Comparison of ENCODE assay signal across 13 mouse cellular contexts in the genomic region with DNA sequence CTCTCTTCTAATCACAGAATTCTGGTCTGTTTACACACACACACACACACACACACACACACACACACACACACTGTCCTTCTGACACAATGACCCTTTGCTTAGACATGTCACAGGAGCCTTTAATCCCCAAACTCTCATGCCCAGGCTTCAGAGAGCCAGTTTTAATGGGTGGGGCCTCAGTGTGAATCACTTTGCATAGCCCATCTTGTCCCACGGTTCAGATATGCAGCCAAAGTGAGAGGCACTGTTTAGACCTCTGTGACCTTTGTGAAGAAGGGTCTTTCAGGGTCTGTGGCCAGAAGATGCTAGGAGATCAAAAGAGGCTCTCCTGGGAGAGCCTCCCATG.
DNase-seq lines count a peak whose midpoint lies in the region; ATAC-seq and TF ChIP-seq lines count a peak whose summit lies in the region.
"Had no signal": no experiment of that assay in that cellular context is flagged by ENCODE, and none has a peak within 500 bp of the region (broad histone marks: within the 10 kb centered on the region; RNA-seq: fewer than 3 reads in every experiment).

No protein-coding gene starts in this region.

- TF ChIP-seq POLR2A in myocyte (IDR thresholded peaks at IDR 0.05; ENCODE audit: insufficient read length, low read depth) = no peak

- TF ChIP-seq CTCF in lung, embryonic 14.5 days (IDR thresholded peaks at IDR 0.05; ENCODE audit: low read depth) = no peak

- H3K27me3 ChIP-seq in heart, embryonic 14.5 days (ENCODE audit: control insufficient read depth, insufficient read depth, low read length) = no peaks in the 10 kb centered on the region
- H3K27me3 ChIP-seq in lung, embryonic 14.5 days (ENCODE audit: insufficient read depth, low read length) = no peaks in the 10 kb centered on the region
- no peaks in the 10 kb centered on the region for H3K27me3 ChIP-seq in embryonic facial prominence, embryonic 10.5 days (replicated peaks; ENCODE audit: low read depth, poor library complexity, severe bottlenecking)
- H3K27me3 ChIP-seq in myocyte (ENCODE audit: control insufficient read depth, insufficient read depth, insufficient read length) = no peaks in the 10 kb centered on the region

- 16% methylated on average over 1 of the region's 1 CpGs for WGBS in heart, embryonic 14.5 days
- WGBS in lung, embryonic 14.5 days = 4% methylated on average over 1 of the region's 1 CpGs
- WGBS in embryonic facial prominence, embryonic 10.5 days = 14% methylated on average over 1 of the region's 1 CpGs

- H3K4me2 ChIP-seq in heart, embryonic 14.5 days (ENCODE audit: low read length) = no peak overlapping the region
- H3K4me2 ChIP-seq in lung, embryonic 14.5 days = no peak overlapping the region
- peak overlapping the region; percentile 93 for H3K4me2 ChIP-seq in myocyte (ENCODE audit: low read depth)
- H3K4me2 ChIP-seq: liver, embryonic 12.5 days had no signal

- DNase-seq in heart, adult 9 months (ENCODE audit: low spot score in 2 of 2) = no peak
- DNase-seq in lung, embryonic 14.5 days = no peak
- no peak for DNase-seq in lung, postnatal 10 days
- DNase-seq in embryonic facial prominence, embryonic 10.5 days (ENCODE audit: low spot score) = no peak
- no peak for DNase-seq in layer of hippocampus, adult 11-12 months (ENCODE audit: low spot score)
- DNase-seq in spleen, postnatal 10 days (ENCODE audit: low spot score in 2 of 2) = no peak
- DNase-seq: gastrocnemius, postnatal 25 days; right cerebral cortex, postnatal 25 days had no signal

- peaks cover 54% of the 10 kb centered on the region for H3K79me2 ChIP-seq in myocyte (ENCODE audit: control insufficient read depth, insufficient read depth)

- H3K9ac ChIP-seq in heart, embryonic 14.5 days (ENCODE audit: low read length) = peak overlapping the region; percentile 45; the same call in 1 of the 2 replicates
- H3K9ac ChIP-seq in lung, embryonic 14.5 days = no peak overlapping the region
- H3K9ac ChIP-seq: liver, embryonic 12.5 days had no signal

- H3K27ac ChIP-seq in heart, embryonic 14.5 days (replicated peaks in 1 of 2; ENCODE audit: control insufficient read depth in 1 of 2, insufficient read depth in 1 of 2, low read depth in 2 of 2, low read length in 2 of 2) = peak overlapping the region in 1 of 2 experiments; percentile 82; a peak in 2 of 4 replicates
- H3K27ac ChIP-seq in lung, embryonic 14.5 days (ENCODE audit: low read depth) = peak overlapping the region; percentile 97; the same call in 1 of the 2 replicates
- H3K27ac ChIP-seq in embryonic facial prominence, embryonic 10.5 days (replicated peaks) = peak overlapping the region; percentile 95
- H3K27ac ChIP-seq: liver, embryonic 12.5 days had no signal

- peaks cover 18% of the 10 kb centered on the region for H3K36me3 ChIP-seq in heart, embryonic 14.5 days (ENCODE audit: control insufficient read depth, insufficient read depth, low read length)
- peaks cover 14% of the 10 kb centered on the region for H3K36me3 ChIP-seq in lung, embryonic 14.5 days (ENCODE audit: insufficient read depth)
- H3K36me3 ChIP-seq in embryonic facial prominence, embryonic 10.5 days (replicated peaks) = peaks cover 18% of the 10 kb centered on the region
- no peaks in the 10 kb centered on the region for H3K36me3 ChIP-seq in myocyte (ENCODE audit: control insufficient read depth, insufficient read depth)
- H3K36me3 ChIP-seq: liver, embryonic 12.5 days had no signal

- H3K4me1 ChIP-seq in heart, embryonic 14.5 days (ENCODE audit: control insufficient read depth in 2 of 2, insufficient read depth in 2 of 2, low read length in 2 of 2) = peaks cover 72 to 96% of the 10 kb centered on the region in 2 experiments
- peaks cover 55% of the 10 kb centered on the region for H3K4me1 ChIP-seq in lung, embryonic 14.5 days (ENCODE audit: insufficient read depth)
- H3K4me1 ChIP-seq in embryonic facial prominence, embryonic 10.5 days = peaks cover 100% of the 10 kb centered on the region

- H3ac ChIP-seq in myocyte (ENCODE audit: control insufficient read depth, insufficient read length) = no peak overlapping the region

- ATAC-seq in heart, embryonic 14.5 days (ENCODE audit: insufficient number of reproducible peaks, insufficient read depth, low FRiP score, low read depth) = no peak
- no peak for ATAC-seq in lung, embryonic 14.5 days (ENCODE audit: insufficient read depth)
- ATAC-seq: forebrain, embryonic 14.5 days; hindbrain, embryonic 16.5 days; liver, embryonic 12.5 days had no signal

- H3K4me3 ChIP-seq in heart, embryonic 14.5 days (ENCODE audit: control insufficient read depth in 1 of 2, insufficient read depth in 1 of 2, low read depth in 1 of 2, low read length in 2 of 2) = no peak overlapping the region
- no peak overlapping the region for H3K4me3 ChIP-seq in lung, embryonic 14.5 days (ENCODE audit: low read depth, low read length)
- no peak overlapping the region for H3K4me3 ChIP-seq in embryonic facial prominence, embryonic 10.5 days
- peak overlapping the region; percentile 58 for H3K4me3 ChIP-seq in myocyte
- H3K4me3 ChIP-seq: liver, embryonic 12.5 days had no signal

- H3K9me3 ChIP-seq in heart, embryonic 14.5 days (ENCODE audit: control insufficient read depth, low read length) = no peaks in the 10 kb centered on the region
- H3K9me3 ChIP-seq in lung, embryonic 14.5 days (ENCODE audit: low read depth, low read length) = no peaks in the 10 kb centered on the region
- no peaks in the 10 kb centered on the region for H3K9me3 ChIP-seq in embryonic facial prominence, embryonic 10.5 days
- H3K9me3 ChIP-seq: liver, embryonic 12.5 days had no signal

TF ChIP-seq in myocyte, 11 proteins besides CTCF, POLR2A, EP300 and RAD21:
- TF ChIP-seq POLR2AphosphoS2 (IDR thresholded peaks at IDR 0.05; ENCODE audit: insufficient read length, low read depth) (no peak), TCF3 (IDR thresholded peaks at IDR 0.05; ENCODE audit: insufficient read length, low read depth) (no peak), MYOD1 (IDR thresholded peaks at IDR 0.05; ENCODE audit: control insufficient read depth in 1 of 3, insufficient read length in 2 of 3, low read depth in 2 of 3) (no peak), MYOG (IDR thresholded peaks at IDR 0.05; ENCODE audit: control insufficient read depth in 1 of 3, insufficient read depth in 1 of 3, insufficient read length in 2 of 3, low read depth in 2 of 3) (no peak), MAX (IDR thresholded peaks at IDR 0.05; ENCODE audit: low read depth) (no peak), SRF (IDR thresholded peaks at IDR 0.05; ENCODE audit: control insufficient read depth, insufficient read length, low read depth) (no peak), REST (IDR thresholded peaks at IDR 0.05; ENCODE audit: insufficient read depth, insufficient read length) (no peak), E2F4 (IDR thresholded peaks at IDR 0.05; ENCODE audit: insufficient read depth) (no peak)
